12 mouse cellular contexts compared by ENCODE assay signal in the genomic region with DNA sequence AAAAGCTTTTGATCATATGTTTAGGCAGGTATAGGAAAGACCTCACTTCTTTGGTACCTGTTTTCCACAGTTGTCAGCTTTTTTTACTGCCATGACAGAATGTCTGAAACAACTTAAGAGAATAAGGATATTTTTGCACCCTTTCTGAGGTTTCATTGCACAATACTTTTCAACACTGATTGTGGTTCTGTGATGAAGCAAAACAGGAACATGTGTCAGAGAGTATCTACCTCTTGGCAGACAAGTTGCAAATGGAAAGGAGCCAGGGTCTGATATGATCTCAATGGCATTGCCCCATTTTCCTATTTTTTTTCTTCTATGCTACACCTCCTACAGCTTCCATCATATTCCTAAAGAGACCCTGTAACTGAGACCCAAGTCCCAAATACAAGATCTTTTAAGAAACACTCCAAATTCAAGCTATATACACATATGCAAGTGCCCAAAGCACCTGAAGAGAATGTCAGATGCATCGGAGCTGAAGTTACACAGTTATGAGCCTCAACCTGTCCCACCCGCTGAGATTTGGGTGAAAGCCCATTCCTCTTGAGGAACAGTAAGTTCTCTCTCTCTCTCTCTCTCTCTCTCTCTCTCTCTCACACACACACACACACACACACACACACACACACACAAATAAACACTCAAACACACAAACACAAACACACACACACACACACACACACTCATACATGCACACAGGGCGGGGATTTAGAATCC.
DNase-seq lines count a peak whose midpoint lies in the region.
"Had no signal": no experiment of that assay in that cellular context is flagged by ENCODE, and none has a peak within 500 bp of the region (broad histone marks: within the 10 kb centered on the region; RNA-seq: fewer than 3 reads in every experiment).

No protein-coding gene starts in this region.

- intact Hi-C loops in left cerebral cortex, postnatal 4 days (cut with DNase I), result no loop called here
- intact Hi-C loops in left cerebral cortex, postnatal 10 days (cut with DNase I), result no loop called here

- DNase-seq in cerebellum, postnatal 10 days, result peak; percentile 59
- DNase-seq in cerebellum, adult 9-10 months, result no peak
- peak; percentile 10 for DNase-seq in left cerebral cortex, postnatal 4 days
- no peak for DNase-seq in left cerebral cortex, postnatal 10 days (ENCODE audit: extremely low spot score in 1 of 2, low spot score in 2 of 2)
- DNase-seq in gastrocnemius, adult 8-10 months (ENCODE audit: low spot score in 2 of 2), result no peak
- DNase-seq: adrenal gland, adult 8-10 months; adrenal gland, postnatal 14 days; cerebellum, adult 11 months; cerebellum, adult 18-20 months; cerebellum, adult 9-11 months; cerebellum, postnatal 36 days; embryo, embryonic 11 days had no signal

Comparison
In these comparisons a context has a peak if more than half of its experiments do, and no peak if none do; other contexts are left out.
1. DNase-seq: peak in cerebellum, postnatal 10 days (2 of 2) and left cerebral cortex, postnatal 4 days (single experiment); none in cerebellum, adult 9-10 months (single experiment), left cerebral cortex, postnatal 10 days (0 of 2) and gastrocnemius, adult 8-10 months (0 of 2).